Mouse (Mus musculus): Measurements from ENCODE around the gene Nme1. TPM values are rescaled to one million over a fixed set of nuclear protein-coding genes. Genes with fewer than 3 reads are reported as not detected.
A peak's percentile ranks its signal among the peaks of the same experiment; 100 is the strongest.

Gene Nme1
- total and polyA plus RNA-seq, 2 experiments from 2014 or later: 60.0 to 361 TPM

DNA sequence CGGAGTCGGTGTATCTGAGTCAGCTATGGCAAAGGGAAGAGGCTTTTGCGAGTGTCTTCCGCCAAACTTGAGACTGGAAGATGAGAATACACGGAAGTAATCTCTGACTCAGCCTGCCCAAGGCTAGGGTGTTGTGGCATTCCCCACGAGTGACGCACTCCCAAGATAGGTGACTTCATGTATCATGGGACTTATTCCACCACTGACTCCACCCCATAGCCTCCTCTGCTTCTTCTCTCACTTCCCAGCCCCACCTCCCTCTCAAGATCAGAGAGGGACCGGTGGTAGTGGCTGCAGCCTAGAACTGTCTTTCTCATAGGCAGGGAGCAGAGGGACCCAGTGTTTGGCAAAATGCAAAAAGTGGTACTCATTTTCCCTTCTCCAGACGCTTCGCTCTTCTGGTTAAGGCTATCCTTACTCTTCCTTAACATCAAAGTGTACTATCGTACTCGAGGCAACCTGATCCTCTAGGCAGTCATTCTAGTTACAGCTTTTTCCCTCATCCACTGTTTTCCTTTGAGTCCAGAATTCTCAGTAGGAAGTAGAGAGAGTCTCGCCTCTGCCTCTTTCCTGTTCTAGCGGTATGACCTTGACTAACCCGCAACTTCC is 26.9 kb upstream of the Nme1 start:
- peaks cover 21% of the 10 kb centered on the region; the same call in 1 of the 2 replicates for H3K4me1 ChIP-seq (ENCODE audit: insufficient read depth)
- WGBS: 7% methylated on average over 15 of the region's 15 CpGs

DNA sequence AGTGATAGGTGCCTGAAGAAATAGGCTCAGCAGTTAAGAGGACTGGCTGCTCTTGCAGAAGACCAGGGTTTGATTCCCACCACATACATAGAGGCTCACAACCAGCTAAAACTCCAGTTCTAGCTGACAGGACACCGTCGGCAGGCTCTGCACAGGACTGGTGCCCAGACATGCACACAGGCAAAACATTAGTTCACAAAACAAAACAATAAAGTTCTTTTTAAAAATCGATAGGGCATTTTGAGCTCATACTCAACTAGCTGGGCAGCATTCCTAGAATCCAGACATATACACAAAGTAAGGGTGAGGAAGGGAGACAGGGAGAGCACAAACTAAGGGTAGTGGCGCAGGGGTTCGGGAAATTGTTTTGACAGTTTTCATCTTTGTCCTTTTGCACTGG is 26.2 kb upstream of the Nme1 start:
- TF ChIP-seq CTCF (IDR thresholded peaks at IDR 0.05; ENCODE audit: low read depth): no peak
- Histone ChIP-seq H3K27me3 (ENCODE audit: insufficient read depth, low read length) (no peaks in the 10 kb centered on the region), H3K9ac (0 out of 2 replicates have a peak overlapping the region, but pooled peaks have one; percentile 91), H3K4me3 (ENCODE audit: low read depth, low read length) (peak overlapping the region; percentile 97; the same call in 1 of the 2 replicates), H3K27ac (ENCODE audit: low read depth, low read length) (peak overlapping the region; percentile 91), H3K4me2 (ENCODE audit: low read depth) (peak overlapping the region; percentile 92; the same call in 1 of the 2 replicates), H3K9me3 (ENCODE audit: low read length) (no peaks in the 10 kb centered on the region), H3K4me1 (ENCODE audit: insufficient read depth) (peaks cover 21% of the 10 kb centered on the region; the same call in 1 of the 2 replicates), H3K36me3 (ENCODE audit: insufficient read depth) (no peaks in the 10 kb centered on the region)
- WGBS: 60% methylated on average over 5 of the region's 5 CpGs
- ATAC-seq (no peak), DNase-seq (no peak)

More for the DNA sequence above, 26.9 kb upstream of the Nme1 start:
- peak overlapping the region; percentile 97 for H3K4me3 ChIP-seq (ENCODE audit: low read depth, low read length)
- peak overlapping the region; percentile 91 for H3K9ac ChIP-seq
- H3K27ac ChIP-seq (ENCODE audit: low read depth, low read length): peak overlapping the region; percentile 91
- ATAC-seq (peak; percentile 55), DNase-seq (no peak)
- H3K27me3 ChIP-seq (ENCODE audit: insufficient read depth, low read length): no peaks in the 10 kb centered on the region
- peak overlapping the region; percentile 92 for H3K4me2 ChIP-seq (ENCODE audit: low read depth)
- no peaks in the 10 kb centered on the region for H3K9me3 ChIP-seq (ENCODE audit: low read length)
- no peak for TF ChIP-seq CTCF (IDR thresholded peaks at IDR 0.05; ENCODE audit: low read depth)
- no peaks in the 10 kb centered on the region for H3K36me3 ChIP-seq (ENCODE audit: insufficient read depth)

DNA sequence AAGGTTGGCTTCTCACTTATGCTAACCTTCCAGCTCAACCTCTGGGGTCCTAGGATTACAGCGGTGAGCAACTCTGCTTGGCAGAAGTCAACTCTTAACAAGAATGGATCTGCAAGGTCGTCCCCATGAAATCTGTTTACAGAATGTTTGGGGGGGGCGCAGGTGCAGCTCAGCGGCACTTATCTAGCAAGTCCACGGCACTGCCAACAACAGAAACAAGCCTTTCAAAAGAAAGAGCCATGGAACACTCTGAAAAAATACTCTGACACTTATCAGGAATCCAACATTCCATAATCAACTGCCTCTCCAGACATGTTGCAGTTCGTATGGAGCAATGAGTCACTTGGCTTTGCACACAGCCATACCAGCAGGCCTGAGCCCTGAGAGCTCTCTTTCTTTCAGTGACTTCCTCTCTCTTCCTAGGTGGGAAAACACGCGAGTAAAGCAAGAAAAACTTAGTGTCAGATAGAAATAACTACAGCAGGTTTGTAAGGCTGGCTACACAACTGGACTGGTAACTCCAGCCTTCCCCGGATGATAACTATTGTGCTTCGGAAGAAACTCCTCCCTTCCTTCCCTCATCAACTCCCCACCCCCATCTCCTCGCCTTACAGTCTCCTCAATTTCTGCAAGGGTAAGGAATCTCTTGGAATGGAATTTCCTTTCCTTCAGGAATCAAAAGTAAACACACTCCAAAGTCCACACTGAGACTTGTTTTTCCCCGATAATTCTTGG is 20.2 kb upstream of the Nme1 start:
- H3K4me3 ChIP-seq (ENCODE audit: low read depth, low read length): no peak overlapping the region
- H3K4me1 ChIP-seq (ENCODE audit: insufficient read depth): no peaks in the 10 kb centered on the region
- no peaks in the 10 kb centered on the region for H3K27me3 ChIP-seq (ENCODE audit: insufficient read depth, low read length)
- TF ChIP-seq CTCF (IDR thresholded peaks at IDR 0.05; ENCODE audit: low read depth): no peak
- H3K9ac ChIP-seq: no peak overlapping the region
- ATAC-seq (no peak), DNase-seq (no peak)
- no peak overlapping the region for H3K4me2 ChIP-seq (ENCODE audit: low read depth)
- WGBS: 74% methylated on average over 12 of the region's 12 CpGs
- no peaks in the 10 kb centered on the region for H3K36me3 ChIP-seq (ENCODE audit: insufficient read depth)
- no peak overlapping the region for H3K27ac ChIP-seq (ENCODE audit: low read depth, low read length)
- H3K9me3 ChIP-seq (ENCODE audit: low read length): no peaks in the 10 kb centered on the region

GRCm38 (mm10) chr11:93987625-93988327 is 19.5 kb upstream of the Nme1 start:
- ATAC-seq (no peak), DNase-seq (no peak)
- no peak overlapping the region for H3K4me2 ChIP-seq (ENCODE audit: low read depth)
- no peak for TF ChIP-seq CTCF (IDR thresholded peaks at IDR 0.05; ENCODE audit: low read depth)
- no peaks in the 10 kb centered on the region for H3K4me1 ChIP-seq (ENCODE audit: insufficient read depth)
- H3K9ac ChIP-seq: no peak overlapping the region
- no peaks in the 10 kb centered on the region for H3K9me3 ChIP-seq (ENCODE audit: low read length)
- H3K27me3 ChIP-seq (ENCODE audit: insufficient read depth, low read length): no peaks in the 10 kb centered on the region
- H3K4me3 ChIP-seq (ENCODE audit: low read depth, low read length): no peak overlapping the region
- no peak overlapping the region for H3K27ac ChIP-seq (ENCODE audit: low read depth, low read length)
- 75% methylated on average over 8 of the region's 8 CpGs for WGBS
- H3K36me3 ChIP-seq (ENCODE audit: insufficient read depth): no peaks in the 10 kb centered on the region

GRCm38 (mm10) chr11:93987026-93987425 is 18.7 kb upstream of the Nme1 start:
- no peak for ATAC-seq
- WGBS: 86% methylated on average over 4 of the region's 4 CpGs

DNA sequence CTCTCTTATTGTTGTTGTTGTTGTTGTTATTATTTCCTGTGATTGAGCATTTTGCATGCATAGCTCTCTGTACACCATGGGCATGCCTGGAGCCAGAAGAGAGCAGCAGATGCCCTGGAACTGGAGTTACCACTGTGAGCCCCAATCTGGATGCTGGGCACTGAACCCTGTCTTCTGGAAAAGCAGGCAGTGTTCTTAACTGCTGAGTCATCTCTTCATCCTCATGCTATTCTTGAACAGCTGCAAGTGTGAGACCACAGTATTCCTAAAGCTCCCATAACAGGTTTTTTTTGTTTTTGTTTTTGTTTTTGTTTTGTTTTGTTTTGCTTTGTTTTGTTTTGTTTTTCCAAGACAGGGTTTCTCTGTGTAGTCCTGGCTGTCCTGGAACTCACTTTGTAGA is 18.0 kb upstream of the Nme1 start:
- Histone ChIP-seq H3K4me1 (ENCODE audit: insufficient read depth) (no peaks in the 10 kb centered on the region), H3K27me3 (ENCODE audit: insufficient read depth, low read length) (no peaks in the 10 kb centered on the region), H3K36me3 (ENCODE audit: insufficient read depth) (no peaks in the 10 kb centered on the region), H3K9ac (no peak overlapping the region), H3K27ac (ENCODE audit: low read depth, low read length) (no peak overlapping the region), H3K4me2 (ENCODE audit: low read depth) (no peak overlapping the region), H3K9me3 (ENCODE audit: low read length) (no peaks in the 10 kb centered on the region), H3K4me3 (ENCODE audit: low read depth, low read length) (no peak overlapping the region)
- DNase-seq: no peak
- no peak for TF ChIP-seq CTCF (IDR thresholded peaks at IDR 0.05; ENCODE audit: low read depth)
- no peak for ATAC-seq

More at GRCm38 (mm10) chr11:93987026-93987425, 18.7 kb upstream of the Nme1 start:
- Histone ChIP-seq H3K9ac (no peak overlapping the region), H3K9me3 (ENCODE audit: low read length) (no peaks in the 10 kb centered on the region), H3K4me1 (ENCODE audit: insufficient read depth) (no peaks in the 10 kb centered on the region), H3K27ac (ENCODE audit: low read depth, low read length) (no peak overlapping the region), H3K36me3 (ENCODE audit: insufficient read depth) (no peaks in the 10 kb centered on the region), H3K4me2 (ENCODE audit: low read depth) (no peak overlapping the region), H3K4me3 (ENCODE audit: low read depth, low read length) (no peak overlapping the region), H3K27me3 (ENCODE audit: insufficient read depth, low read length) (no peaks in the 10 kb centered on the region)
- TF ChIP-seq CTCF (IDR thresholded peaks at IDR 0.05; ENCODE audit: low read depth): no peak
- no peak for DNase-seq

DNA sequence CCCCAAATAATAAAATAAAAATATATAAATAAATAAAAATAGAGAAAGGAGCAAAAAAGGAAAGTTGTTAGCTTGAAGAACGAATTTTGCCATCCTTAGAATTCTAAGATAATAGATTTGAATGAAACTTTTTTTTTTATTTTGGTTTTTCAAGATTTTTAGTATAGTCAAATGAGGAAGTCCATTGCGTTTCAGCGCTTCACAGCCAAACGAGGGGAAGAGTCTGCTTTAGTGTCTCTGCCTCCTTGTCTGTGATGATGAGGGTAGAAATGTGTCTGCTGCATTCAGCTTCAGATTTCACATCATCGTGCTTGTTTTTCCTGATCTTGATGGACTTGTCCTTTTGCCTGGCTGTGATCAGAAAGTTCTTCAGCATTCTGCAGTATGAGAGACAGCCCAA is 16.9 kb upstream of the Nme1 start:
- Histone ChIP-seq H3K9me3 (ENCODE audit: low read length) (no peaks in the 10 kb centered on the region), H3K9ac (no peak overlapping the region), H3K27ac (ENCODE audit: low read depth, low read length) (no peak overlapping the region), H3K4me1 (ENCODE audit: insufficient read depth) (no peaks in the 10 kb centered on the region), H3K4me3 (ENCODE audit: low read depth, low read length) (no peak overlapping the region), H3K36me3 (ENCODE audit: insufficient read depth) (no peaks in the 10 kb centered on the region), H3K4me2 (ENCODE audit: low read depth) (no peak overlapping the region), H3K27me3 (ENCODE audit: insufficient read depth, low read length) (no peaks in the 10 kb centered on the region)
- ATAC-seq (no peak), DNase-seq (no peak)
- WGBS: 86% methylated on average over 5 of the region's 5 CpGs
- TF ChIP-seq CTCF (IDR thresholded peaks at IDR 0.05; ENCODE audit: low read depth): no peak
